Mouse (Mus musculus): ENCODE data around the gene Uri1. TPM values are rescaled to one million over a fixed set of nuclear protein-coding genes. Genes with fewer than 3 reads are reported as not detected.

Uri1 gene
- polyA plus RNA-seq, 1 experiment from 2014 or later: 27.5 TPM

DNA sequence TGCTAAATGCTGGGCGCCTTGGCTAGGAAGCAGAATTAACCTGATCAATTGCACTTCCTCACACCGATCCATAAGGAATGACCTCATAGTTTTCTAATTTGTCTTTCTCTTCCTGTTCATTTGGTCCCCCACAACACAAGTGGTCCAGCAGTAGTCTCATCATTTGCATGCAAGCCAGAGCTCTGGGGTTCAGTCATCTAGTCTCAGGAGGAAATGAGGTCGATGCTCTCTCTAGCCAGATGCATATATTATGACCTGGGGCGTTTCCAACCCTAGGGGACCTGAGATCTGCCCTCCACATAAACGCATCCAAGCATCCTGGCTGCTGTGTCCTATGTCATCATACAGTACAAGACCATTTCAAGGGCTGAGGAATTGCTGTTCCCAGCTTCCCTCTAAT lies 14.2 kb upstream of the Uri1 start:
- H3K27ac ChIP-seq: no peak overlapping the region
- 71% methylated on average over 5 of the region's 5 CpGs for WGBS
- H3K4me1 ChIP-seq (replicated peaks): no peaks in the 10 kb centered on the region
- H3K4me3 ChIP-seq: no peak overlapping the region
- ATAC-seq (replicated peaks; ENCODE audit: insufficient number of reproducible peaks, insufficient read depth, low FRiP score, low read depth): no peak
- no peak overlapping the region for H3K9ac ChIP-seq
- no peak overlapping the region for H3K4me2 ChIP-seq
- no peaks in the 10 kb centered on the region for H3K9me3 ChIP-seq (replicated peaks)
- no peaks in the 10 kb centered on the region for H3K27me3 ChIP-seq
- H3K36me3 ChIP-seq: no peaks in the 10 kb centered on the region

DNA sequence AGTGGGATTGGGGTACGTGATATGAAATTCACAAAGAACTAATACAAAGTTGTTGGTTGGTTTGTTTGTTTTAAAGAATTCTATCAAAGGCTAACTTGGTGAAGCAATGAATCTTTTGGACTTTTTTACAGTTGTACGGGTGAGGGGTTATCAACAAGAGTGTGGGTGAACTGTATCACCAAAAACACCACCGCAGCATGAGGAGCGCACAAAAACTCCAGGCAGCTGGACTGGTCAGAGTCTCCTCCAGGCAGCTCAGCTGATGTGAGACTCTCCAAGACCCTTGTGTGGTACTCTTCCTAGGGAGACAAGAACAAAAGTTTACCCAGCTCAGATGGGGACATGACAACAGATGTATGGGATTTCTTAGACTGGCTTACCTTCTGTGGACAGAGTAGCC lies 7.8 kb upstream of the Uri1 start:
- Histone ChIP-seq H3K9me3 (replicated peaks) (no peaks in the 10 kb centered on the region), H3K4me2 (no peak overlapping the region), H3K27me3 (no peaks in the 10 kb centered on the region), H3K36me3 (no peaks in the 10 kb centered on the region), H3K4me3 (no peak overlapping the region), H3K9ac (no peak overlapping the region), H3K27ac (no peak overlapping the region), H3K4me1 (replicated peaks) (no peaks in the 10 kb centered on the region)
- 71% methylated on average over 4 of the region's 4 CpGs for WGBS
- no peak for ATAC-seq (replicated peaks; ENCODE audit: insufficient number of reproducible peaks, insufficient read depth, low FRiP score, low read depth)

DNA sequence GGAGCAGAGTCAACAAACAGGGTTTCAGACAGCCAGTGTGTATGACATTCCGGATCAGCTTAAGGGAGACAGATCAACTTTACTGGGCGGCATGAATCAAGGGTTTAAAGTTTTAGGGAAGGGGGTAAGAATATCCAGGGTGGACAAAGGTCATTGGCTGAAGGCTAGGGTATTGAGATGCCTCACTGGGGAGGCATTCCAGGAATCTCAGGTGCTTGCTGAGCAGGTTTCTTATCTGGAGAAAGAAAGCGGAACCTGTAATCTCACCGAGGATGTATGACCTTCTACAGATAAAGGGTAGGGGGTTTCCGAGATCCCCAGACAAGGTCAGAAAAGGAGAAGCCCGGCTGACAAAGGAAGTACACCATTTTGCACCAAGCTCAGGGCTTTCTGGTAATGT lies 7.3 kb upstream of the Uri1 start:
- no peak overlapping the region for H3K27ac ChIP-seq
- no peak overlapping the region for H3K4me2 ChIP-seq
- no peaks in the 10 kb centered on the region for H3K4me1 ChIP-seq (replicated peaks)
- no peak for ATAC-seq (replicated peaks; ENCODE audit: insufficient number of reproducible peaks, insufficient read depth, low FRiP score, low read depth)
- no peaks in the 10 kb centered on the region for H3K9me3 ChIP-seq (replicated peaks)
- no peaks in the 10 kb centered on the region for H3K27me3 ChIP-seq
- H3K9ac ChIP-seq: no peak overlapping the region
- H3K36me3 ChIP-seq: no peaks in the 10 kb centered on the region
- H3K4me3 ChIP-seq: no peak overlapping the region
- WGBS: 19% methylated on average over 6 of the region's 6 CpGs

DNA sequence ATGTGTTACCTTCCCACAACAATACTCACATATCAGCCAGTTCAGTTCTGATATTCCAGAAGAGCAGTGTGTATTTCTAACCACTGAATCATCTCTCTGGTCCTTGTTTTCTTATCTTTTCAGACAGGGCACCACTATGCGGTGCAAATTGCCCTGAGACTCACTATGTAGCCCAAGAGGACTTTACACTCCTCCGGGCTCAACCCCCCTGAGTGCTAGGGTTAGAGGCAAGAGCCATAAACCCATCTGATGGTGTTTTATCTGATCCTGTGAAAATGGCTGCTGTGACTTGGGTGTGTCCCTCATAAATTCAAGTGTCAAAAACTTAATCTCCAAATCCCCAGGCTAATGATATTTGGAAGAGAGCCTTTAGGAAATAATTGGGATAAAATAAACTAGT lies 6.6 kb upstream of the Uri1 start:
- Histone ChIP-seq H3K4me2 (no peak overlapping the region), H3K9ac (no peak overlapping the region), H3K27ac (no peak overlapping the region), H3K9me3 (replicated peaks) (no peaks in the 10 kb centered on the region), H3K4me1 (replicated peaks) (no peaks in the 10 kb centered on the region), H3K4me3 (no peak overlapping the region), H3K27me3 (no peaks in the 10 kb centered on the region), H3K36me3 (no peaks in the 10 kb centered on the region)
- WGBS: 35% methylated on average over 2 of the region's 2 CpGs
- no peak for ATAC-seq (replicated peaks; ENCODE audit: insufficient number of reproducible peaks, insufficient read depth, low FRiP score, low read depth)

DNA sequence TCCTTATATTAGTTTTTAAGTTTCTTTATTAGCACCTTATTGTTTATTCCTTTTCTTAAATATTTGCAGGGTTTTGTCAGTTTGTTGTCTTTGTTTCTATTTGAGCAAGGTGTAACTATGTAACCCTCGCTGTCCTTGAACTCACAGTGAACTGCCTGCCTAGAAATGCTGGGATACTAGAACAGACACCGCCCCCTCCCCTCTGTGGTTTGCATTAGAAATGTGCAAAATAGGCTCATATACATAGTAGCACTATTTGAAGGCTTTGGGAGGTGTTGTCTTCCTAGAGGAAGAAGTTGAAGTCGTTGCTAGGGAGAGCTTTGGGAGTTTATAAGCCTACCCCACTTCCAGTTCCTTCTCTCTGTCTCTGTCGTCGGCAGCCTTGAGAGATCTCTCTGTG lies 5.7 kb upstream of the Uri1 start:
- no peak overlapping the region for H3K4me2 ChIP-seq
- H3K9me3 ChIP-seq (replicated peaks): no peaks in the 10 kb centered on the region
- WGBS: 53% methylated on average over 5 of the region's 5 CpGs
- no peak overlapping the region for H3K27ac ChIP-seq
- no peaks in the 10 kb centered on the region for H3K27me3 ChIP-seq
- H3K4me1 ChIP-seq (replicated peaks): no peaks in the 10 kb centered on the region
- no peak overlapping the region for H3K4me3 ChIP-seq
- no peak overlapping the region for H3K9ac ChIP-seq
- H3K36me3 ChIP-seq: no peaks in the 10 kb centered on the region
- no peak for ATAC-seq (replicated peaks; ENCODE audit: insufficient number of reproducible peaks, insufficient read depth, low FRiP score, low read depth)

DNA sequence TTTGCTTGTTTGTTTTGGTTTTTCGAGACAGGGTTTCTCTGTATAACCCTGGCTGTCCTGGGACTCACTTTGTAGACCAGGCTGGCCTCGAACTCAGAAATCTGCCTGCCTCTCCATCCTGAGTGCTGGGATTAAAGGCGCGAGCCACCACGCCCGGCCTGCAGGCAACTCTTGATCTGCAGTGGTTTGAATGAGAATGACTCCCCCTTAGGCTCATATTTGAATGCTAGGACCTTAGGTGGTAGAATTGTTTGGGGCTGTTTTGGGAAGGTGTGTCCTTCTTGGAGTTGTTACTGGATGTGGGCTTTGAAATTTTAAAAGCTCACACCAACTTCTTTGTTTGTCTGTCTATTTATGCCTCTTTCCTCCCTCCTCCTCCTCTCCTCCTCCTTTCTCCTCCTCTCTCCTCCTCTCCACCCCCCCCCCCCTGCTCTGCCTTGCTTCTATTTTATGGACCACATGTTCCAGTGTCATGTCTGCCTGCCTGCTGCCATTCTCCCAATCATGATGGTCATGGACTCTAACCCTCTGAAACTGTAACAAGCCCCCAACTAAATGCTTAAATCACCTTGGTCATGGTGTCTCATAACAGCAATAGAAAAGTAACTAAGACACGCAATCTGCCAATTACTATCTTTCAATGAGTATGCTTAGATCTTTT lies 4.7 kb upstream of the Uri1 start:
- 81% methylated on average over 7 of the region's 7 CpGs for WGBS
- Histone ChIP-seq H3K4me2 (no peak overlapping the region), H3K4me1 (replicated peaks) (no peaks in the 10 kb centered on the region), H3K36me3 (no peaks in the 10 kb centered on the region), H3K9ac (no peak overlapping the region), H3K27ac (no peak overlapping the region), H3K9me3 (replicated peaks) (no peaks in the 10 kb centered on the region), H3K27me3 (no peaks in the 10 kb centered on the region), H3K4me3 (no peak overlapping the region)
- ATAC-seq (replicated peaks; ENCODE audit: insufficient number of reproducible peaks, insufficient read depth, low FRiP score, low read depth): no peak

DNA sequence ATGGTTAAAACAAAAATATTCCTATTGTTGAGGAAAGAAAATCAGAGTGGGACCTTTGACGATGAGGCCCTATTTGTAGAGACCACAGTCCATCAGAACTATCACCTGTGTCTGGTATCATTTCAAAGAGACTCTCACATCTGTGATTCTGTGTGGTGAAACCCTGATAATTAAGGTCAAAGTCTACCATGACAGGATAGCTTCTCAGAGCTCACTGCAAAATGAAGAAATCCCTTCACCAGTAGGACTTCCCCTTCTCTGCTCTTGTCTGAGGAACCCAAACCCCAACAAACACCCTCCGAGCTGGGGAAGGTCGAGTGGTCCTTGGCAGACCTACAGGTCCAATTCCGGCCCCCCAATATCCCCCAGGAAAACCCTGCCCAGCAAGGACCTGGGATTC lies 1.5 kb upstream of the Uri1 start:
- H3K27me3 ChIP-seq: no peaks in the 10 kb centered on the region
- ATAC-seq (replicated peaks; ENCODE audit: insufficient number of reproducible peaks, insufficient read depth, low FRiP score, low read depth): no peak
- no peaks in the 10 kb centered on the region for H3K4me1 ChIP-seq (replicated peaks)
- H3K4me3 ChIP-seq: no peak overlapping the region
- no peaks in the 10 kb centered on the region for H3K36me3 ChIP-seq
- WGBS: 63% methylated on average over 4 of the region's 4 CpGs
- H3K4me2 ChIP-seq: no peak overlapping the region
- no peak overlapping the region for H3K9ac ChIP-seq
- H3K9me3 ChIP-seq (replicated peaks): no peaks in the 10 kb centered on the region
- H3K27ac ChIP-seq: no peak overlapping the region

DNA sequence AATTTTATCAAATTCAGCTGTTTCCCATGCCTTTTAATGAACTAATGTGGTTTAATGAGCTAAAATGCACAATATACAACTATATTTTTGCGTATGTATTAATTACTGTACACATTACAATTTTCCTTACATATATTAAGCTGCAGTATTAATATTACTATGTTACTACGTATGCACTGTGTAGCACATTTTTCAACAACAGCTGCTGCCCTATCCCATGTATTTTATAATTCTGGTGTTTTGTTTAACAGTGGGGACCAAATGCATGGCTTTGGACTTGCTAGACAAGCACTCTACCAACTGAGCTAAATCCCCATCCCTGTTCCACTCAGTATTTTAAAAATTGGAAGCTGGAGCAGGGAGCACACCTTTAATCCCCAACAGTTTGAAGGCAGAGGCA lies 3.6 kb downstream of the Uri1 start:
- no peak for ATAC-seq (replicated peaks; ENCODE audit: insufficient number of reproducible peaks, insufficient read depth, low FRiP score, low read depth)
- Histone ChIP-seq H3K4me3 (peak overlapping the region; percentile 84), H3K9ac (peak overlapping the region; percentile 81)

DNA sequence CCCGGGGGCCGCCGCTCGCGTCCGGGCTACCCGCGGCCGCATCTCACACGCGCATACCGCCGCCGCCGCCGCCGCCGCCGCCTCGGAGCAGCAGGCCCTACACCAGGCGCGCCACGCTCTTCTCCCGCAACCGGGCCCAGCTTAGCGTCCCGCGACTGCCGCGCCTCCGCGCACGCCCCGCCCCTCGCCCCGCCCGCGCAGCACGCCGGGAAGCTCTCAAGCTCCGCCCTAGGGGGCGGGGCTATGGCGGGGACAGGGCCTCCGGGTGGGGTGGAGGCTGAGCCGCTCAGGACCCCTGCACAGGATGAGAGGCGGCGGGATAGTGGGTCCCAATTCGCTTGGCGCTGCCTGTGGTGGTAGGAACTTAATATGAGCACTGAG lies 4.0 kb downstream of the Uri1 start:
- WGBS: under 1% methylated on average over 46 of the region's 49 CpGs
- Histone ChIP-seq H3K36me3 (no peaks in the 10 kb centered on the region), H3K9ac (peak overlapping the region; percentile 81), H3K4me1 (replicated peaks) (peaks cover 4% of the 10 kb centered on the region; the same call in 1 of the 2 replicates), H3K4me2 (peak overlapping the region; percentile 74), H3K27ac (peak overlapping the region; percentile 89), H3K27me3 (no peaks in the 10 kb centered on the region), H3K4me3 (peak overlapping the region; percentile 84), H3K9me3 (replicated peaks) (no peaks in the 10 kb centered on the region)
- peak; percentile 95 for ATAC-seq (replicated peaks; ENCODE audit: insufficient number of reproducible peaks, insufficient read depth, low FRiP score, low read depth)

More for the DNA sequence above, 3.6 kb downstream of the Uri1 start:
- H3K4me2 ChIP-seq: peak overlapping the region; percentile 74
- WGBS: 38% methylated on average over 2 of the region's 2 CpGs
- H3K36me3 ChIP-seq: no peaks in the 10 kb centered on the region
- no peaks in the 10 kb centered on the region for H3K27me3 ChIP-seq
- H3K9me3 ChIP-seq (replicated peaks): no peaks in the 10 kb centered on the region
- H3K4me1 ChIP-seq (replicated peaks): peaks cover 4% of the 10 kb centered on the region; the same call in 1 of the 2 replicates
- no peak overlapping the region for H3K27ac ChIP-seq

DNA sequence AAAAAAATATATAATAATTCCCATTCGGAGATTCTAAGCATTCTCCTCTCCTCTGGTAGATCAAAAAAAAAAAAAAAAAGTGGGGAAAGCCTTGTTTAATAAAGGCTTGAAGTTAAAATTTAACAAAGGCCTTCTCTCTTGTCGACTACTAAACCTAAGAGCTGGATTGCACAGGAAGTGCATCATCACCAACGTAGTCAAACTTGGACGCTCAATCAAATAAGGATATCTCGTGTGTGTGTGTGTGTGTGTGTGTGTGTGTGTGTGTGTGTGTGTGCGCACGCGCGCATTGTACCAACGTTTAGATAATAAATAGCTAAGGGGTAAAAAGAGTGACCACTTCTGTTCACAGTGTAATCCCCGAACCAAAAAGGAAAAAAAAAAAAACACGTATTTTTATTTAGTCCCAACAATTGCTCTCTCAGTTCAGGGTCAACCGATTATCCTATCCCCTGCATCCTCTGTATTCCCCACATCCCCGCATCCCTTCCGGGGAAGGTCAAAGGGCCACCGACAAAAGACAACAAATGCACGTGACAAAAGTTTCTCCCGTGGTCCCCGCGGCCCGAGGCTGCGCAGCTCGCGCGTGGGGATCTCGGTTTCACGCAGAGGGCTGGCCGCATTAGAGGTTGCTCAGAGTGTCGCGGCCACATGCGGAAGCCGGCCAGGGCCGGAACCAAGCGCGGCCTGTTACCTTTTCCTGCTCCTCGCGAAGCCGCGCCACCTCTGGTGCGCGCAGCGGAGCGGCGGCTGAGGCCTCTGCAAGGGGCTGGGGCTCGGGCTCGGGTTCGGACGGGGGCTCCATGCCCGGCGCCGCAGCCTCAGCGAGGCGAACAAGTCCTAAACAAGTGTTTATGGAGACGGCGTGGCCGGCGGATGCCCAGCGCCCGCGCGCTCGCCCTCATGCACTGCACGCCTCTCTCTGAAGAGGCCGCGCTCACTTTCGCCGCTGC lies 4.7 kb downstream of the Uri1 start:
- Histone ChIP-seq H3K27me3 (no peaks in the 10 kb centered on the region), H3K9me3 (replicated peaks) (no peaks in the 10 kb centered on the region), H3K9ac (peak overlapping the region; percentile 81), H3K4me1 (replicated peaks) (peaks cover 4% of the 10 kb centered on the region; the same call in 1 of the 2 replicates), H3K36me3 (no peaks in the 10 kb centered on the region), H3K27ac (peak overlapping the region; percentile 89), H3K4me3 (peak overlapping the region; percentile 84), H3K4me2 (peak overlapping the region; percentile 74)
- peak; percentile 78 for ATAC-seq (replicated peaks; ENCODE audit: insufficient number of reproducible peaks, insufficient read depth, low FRiP score, low read depth)
- WGBS: under 1% methylated on average over 67 of the region's 67 CpGs

DNA sequence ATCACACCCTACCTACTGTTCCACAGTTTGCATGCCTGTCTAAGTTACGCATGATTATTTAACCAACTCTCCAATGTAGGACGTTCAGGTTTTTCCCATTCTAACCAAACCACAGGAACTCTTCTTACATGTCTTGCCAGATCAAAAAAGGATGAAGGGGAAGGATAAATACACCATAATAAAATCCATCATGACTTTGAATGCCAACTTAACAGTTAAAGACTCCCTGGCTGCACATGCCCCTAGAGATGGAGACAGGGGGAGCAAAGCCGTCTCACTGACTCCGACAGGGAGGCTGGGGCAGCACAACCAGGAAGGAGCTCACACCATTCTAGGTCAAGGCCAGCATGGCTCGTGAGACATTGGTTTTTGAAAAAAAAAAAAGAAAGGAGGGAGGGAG lies 8.0 kb downstream of the Uri1 start:
- no peak overlapping the region for H3K4me2 ChIP-seq
- no peak overlapping the region for H3K27ac ChIP-seq
- peaks cover 4% of the 10 kb centered on the region; the same call in 1 of the 2 replicates for H3K4me1 ChIP-seq (replicated peaks)
- ATAC-seq (replicated peaks; ENCODE audit: insufficient number of reproducible peaks, insufficient read depth, low FRiP score, low read depth): no peak
- H3K9ac ChIP-seq: no peak overlapping the region
- H3K9me3 ChIP-seq (replicated peaks): no peaks in the 10 kb centered on the region
- H3K36me3 ChIP-seq: no peaks in the 10 kb centered on the region
- H3K27me3 ChIP-seq: no peaks in the 10 kb centered on the region
- no peak overlapping the region for H3K4me3 ChIP-seq
- WGBS: 67% methylated on average over 5 of the region's 5 CpGs

Data from heart, embryonic 15.5 days (tissue).